Mouse (Mus musculus) forebrain, embryonic 13.5 days (tissue): Measurements from ENCODE around the gene Ccdc130. TPM values are rescaled to one million over a fixed set of nuclear protein-coding genes. Genes with fewer than 3 reads are reported as not detected.
A peak's percentile ranks its signal among the peaks of the same experiment; 100 is the strongest.

Source experiments
- ATAC-seq: fragments of 200-750 bp; cut with Nextera tagmentation; 2 replicates; pipeline ENCODE4 v1.8.0; 2017
- H3K27ac ChIP-seq: fragments of 300-500 bp; sonication (generic); 2 replicates; pipeline ENCODE4 v1.5.1; 2015; ENCODE audit warnings: inconsistent platforms, mild to moderate bottlenecking, moderate library complexity
- H3K27me3 ChIP-seq: fragments of 300-500 bp; sonication (generic); 2 replicates; pipeline ENCODE4 v1.6.1; 2015; ENCODE audit warnings: mild to moderate bottlenecking, inconsistent platforms
- H3K36me3 ChIP-seq: fragments of 300-500 bp; sonication (generic); 2 replicates; pipeline ENCODE4 v1.6.1; 2015; ENCODE audit warnings: mild to moderate bottlenecking, inconsistent platforms; ENCODE audit not compliant: poor library complexity, severe bottlenecking
- H3K4me1 ChIP-seq: fragments of 300-500 bp; sonication (generic); 2 replicates; pipeline ENCODE4 v1.6.1; 2015; ENCODE audit warnings: inconsistent platforms
- H3K4me2 ChIP-seq: fragments of 300-500 bp; sonication (generic); 2 replicates; pipeline ENCODE4 v1.6.1; 2015; ENCODE audit warnings: inconsistent platforms, mild to moderate bottlenecking, moderate library complexity
- H3K4me3 ChIP-seq: fragments of 300-500 bp; sonication (generic); 2 replicates; pipeline ENCODE4 v1.5.1; 2015; ENCODE audit warnings: mild to moderate bottlenecking, inconsistent platforms
- H3K9ac ChIP-seq: fragments of 300-500 bp; sonication (generic); 2 replicates; pipeline ENCODE4 v1.6.1; 2015; ENCODE audit warnings: mild to moderate bottlenecking, inconsistent platforms
- H3K9me3 ChIP-seq: fragments of 300-500 bp; sonication (generic); replicated peaks from 2 replicates; pipeline ENCODE4 v1.6.1; 2016; ENCODE audit warnings: inconsistent platforms
- WGBS: fragments of 180-500 bp; shearing (Covaris S2); methylation state at CpG from one replicate; pipeline ENCODE4 v1.1.7; 2015; 5-methylcytosine and 5-hydroxymethylcytosine counted together
- microRNA counts: library from miRNA; unstranded; fragments of <30 nt; microRNA quantifications from one replicate; lab custom pipeline; 2016
- microRNA-seq: library from miRNA; unstranded; fragments of <30 nt; microRNA quantifications from one replicate; pipeline ENCODE4, GENCODE M21; 2016
- polyA plus RNA-seq: library from polyadenylated mRNA; unstranded; fragments of >200 nt; fragmentation: Nextera tagmentation; extraction: Ambion mirVana; gene quantifications from 2 replicates; pipeline ENCODE4 v1.2.1, GENCODE M21; 2015

The Ccdc130 gene
- polyA plus RNA-seq, 1 experiment from 2014 or later = 26.8 TPM

- peaks cover 60% of the 10 kb centered on the region for H3K36me3 ChIP-seq
- WGBS = 51% methylated on average over 29 of the region's 34 CpGs
- no peaks in the 10 kb centered on the region for H3K9me3 ChIP-seq
- peak overlapping the region; percentile 26; the same call in 1 of the 2 replicates for H3K9ac ChIP-seq
- peaks cover 29% of the 10 kb centered on the region for H3K4me1 ChIP-seq
- H3K4me2 ChIP-seq = peak overlapping the region; percentile 37
- H3K4me3 ChIP-seq = no peak overlapping the region
- no peak overlapping the region; the same call in 1 of the 2 replicates for H3K27ac ChIP-seq
- no peaks in the 10 kb centered on the region for H3K27me3 ChIP-seq
- peak; percentile 50 for ATAC-seq
Observed at GRCm38 (mm10) chr8:84210167-84210791, 59.9 kb downstream of the Ccdc130 start.

- ATAC-seq = peak; percentile 17; the same call in 1 of the 2 replicates
- Histone ChIP-seq H3K36me3 (peaks cover 44% of the 10 kb centered on the region), H3K4me2 (no peak overlapping the region), H3K4me1 (peaks cover 34% of the 10 kb centered on the region), H3K27me3 (no peaks in the 10 kb centered on the region), H3K4me3 (no peak overlapping the region), H3K9me3 (no peaks in the 10 kb centered on the region), H3K27ac (peak overlapping the region; percentile 58), H3K9ac (no peak overlapping the region)
- 33% methylated on average over 17 of the region's 17 CpGs for WGBS
Observed at GRCm38 (mm10) chr8:84208381-84209380, 61.5 kb downstream of the Ccdc130 start.

GRCm38 (mm10) chr8:84207811-84208210 lies 62.4 kb downstream of the Ccdc130 start:
- H3K4me1 ChIP-seq = peaks cover 43% of the 10 kb centered on the region
- H3K4me3 ChIP-seq = no peak overlapping the region
- H3K27me3 ChIP-seq = no peaks in the 10 kb centered on the region
- peaks cover 35% of the 10 kb centered on the region for H3K36me3 ChIP-seq
- no peak for ATAC-seq
- H3K27ac ChIP-seq = peak overlapping the region; percentile 58
- no peaks in the 10 kb centered on the region for H3K9me3 ChIP-seq
- WGBS = 59% methylated on average over 7 of the region's 7 CpGs
- no peak overlapping the region for H3K4me2 ChIP-seq
- no peak overlapping the region for H3K9ac ChIP-seq

MicroRNAs within 50 kb of the gene (microRNA counts, 519-probe panel; counts per million panel counts)
- microRNA mmu-miR-23a (lab: Ali Mortazavi, UCI) = 4,322 counts per million, percentile 82 among the panel's probes with 10 or more counts
- microRNA mmu-miR-27a (lab: Ali Mortazavi, UCI) = 4,676 counts per million, percentile 87 among the panel's probes with 10 or more counts

Small RNAs within 50 kb of the gene (microRNA-seq; reads per million reads assigned to microRNA genes)
- 5,646 reads per million, percentile 91 among the genes with 10 or more reads in this experiment for gene Mir23a
- gene Mir24-2 = not detected
- 99.5 reads per million, percentile 51 among the genes with 10 or more reads in this experiment for gene Mir27a
- not detected for gene Mir3074-2

Other genes starting within 250 kb of the Ccdc130 start
- gene Palm3, start 248.9 kb downstream of the Ccdc130 start, polyA plus RNA-seq = 1.9 and 2.1 TPM in 2 replicates
- 0.23 and 0.29 TPM in 2 replicates for gene Il27ra, start 227.8 kb downstream of the Ccdc130 start, polyA plus RNA-seq
- not detected in 2 replicates for gene Rln3, start 225.4 kb downstream of the Ccdc130 start, polyA plus RNA-seq
- gene Gm10643, start 205.2 kb downstream of the Ccdc130 start, polyA plus RNA-seq = 1.1 and 1.5 TPM in 2 replicates
- gene Rfx1, start 203.5 kb downstream of the Ccdc130 start, polyA plus RNA-seq = 6.7 and 8.3 TPM in 2 replicates
- 17.0 and 19.2 TPM in 2 replicates for gene Dcaf15, start 165.6 kb downstream of the Ccdc130 start, polyA plus RNA-seq
- gene Podnl1, start 144.4 kb downstream of the Ccdc130 start, polyA plus RNA-seq = 0.24 and 0.27 TPM in 2 replicates
- 18.6 and 24.1 TPM in 2 replicates for gene Cc2d1a, start 122.4 kb downstream of the Ccdc130 start, polyA plus RNA-seq
- gene 4930432K21Rik, start 122.4 kb downstream of the Ccdc130 start, polyA plus RNA-seq = 2.2 and 2.3 TPM in 2 replicates
- 4.7 and 6.5 TPM in 2 replicates for gene Nanos3, start 85.2 kb downstream of the Ccdc130 start, polyA plus RNA-seq
- gene Zswim4, start 33.3 kb downstream of the Ccdc130 start, polyA plus RNA-seq = 43.1 and 44.0 TPM in 2 replicates
- 294 and 310 TPM in 2 replicates for gene D8Ertd738e, start 20.7 kb downstream of the Ccdc130 start, polyA plus RNA-seq
- 57.3 and 64.1 TPM in 2 replicates for gene Mri1, start 13.1 kb downstream of the Ccdc130 start, polyA plus RNA-seq
- gene Cacna1a, start 118.1 kb upstream of the Ccdc130 start, polyA plus RNA-seq = 9.7 and 9.8 TPM in 2 replicates